Mouse (Mus musculus): ENCODE measurements around the gene 1810043G02Rik.
"Not testable (repeated sequence)": the region's sequence is repeated elsewhere in the genome, so short reads cannot be mapped to it uniquely, and the experiment has no call there.

The 1810043G02Rik gene

GRCm38 (mm10) chr10:77978351-77979350 is at the start of gene 1810043G02Rik:
TSS of gene 1810043G02Rik (plus strand) at chr10:77978524.
- DNase-seq = peak; percentile 100

GRCm38 (mm10) chr10:77939685-77940084 is 38.6 kb upstream of the 1810043G02Rik start:
- no peak for DNase-seq

GRCm38 (mm10) chr10:77950468-77950867 is 27.9 kb upstream of the 1810043G02Rik start:
- not testable (repeated sequence) for DNase-seq

- DNase-seq = no peak
Observed at GRCm38 (mm10) chr10:77962725-77963124, 15.6 kb upstream of the 1810043G02Rik start.

GRCm38 (mm10) chr10:77963971-77964370 is 14.4 kb upstream of the 1810043G02Rik start:
- DNase-seq = no peak

GRCm38 (mm10) chr10:77969274-77969972 is 8.9 kb upstream of the 1810043G02Rik start:
- DNase-seq = peak; percentile 39

GRCm38 (mm10) chr10:77969973-77970325 is 8.4 kb upstream of the 1810043G02Rik start:
- DNase-seq = no peak

GRCm38 (mm10) chr10:77970481-77970880 is 7.8 kb upstream of the 1810043G02Rik start, which contains the start of gene Trpm2:
TSS of gene Trpm2 (minus strand) at chr10:77970563.
- no peak for DNase-seq

- peak; percentile 45 for DNase-seq
Observed at GRCm38 (mm10) chr10:77971191-77971590, 7.1 kb upstream of the 1810043G02Rik start.

- peak; percentile 74 for DNase-seq
Observed at GRCm38 (mm10) chr10:77971709-77972553, 6.4 kb upstream of the 1810043G02Rik start.

GRCm38 (mm10) chr10:77974323-77974722 is 4.0 kb upstream of the 1810043G02Rik start:
- no peak for DNase-seq

GRCm38 (mm10) chr10:77974811-77975210 is 3.5 kb upstream of the 1810043G02Rik start:
- DNase-seq = no peak

- no peak for DNase-seq
Observed at GRCm38 (mm10) chr10:77975653-77976052, 2.7 kb upstream of the 1810043G02Rik start.

GRCm38 (mm10) chr10:77976458-77977150 is 1.7 kb upstream of the 1810043G02Rik start:
- no peak for DNase-seq

GRCm38 (mm10) chr10:77984660-77985059 is 6.3 kb downstream of the 1810043G02Rik start:
- peak; percentile 81 for DNase-seq

GRCm38 (mm10) chr10:77985775-77986174 is 7.5 kb downstream of the 1810043G02Rik start:
- no peak for DNase-seq

- no peak for DNase-seq
Observed at GRCm38 (mm10) chr10:77995639-77996038, 17.3 kb downstream of the 1810043G02Rik start.

GRCm38 (mm10) chr10:78000200-78000599 is 21.9 kb downstream of the 1810043G02Rik start:
- no peak for DNase-seq

GRCm38 (mm10) chr10:78001796-78002195 is 23.5 kb downstream of the 1810043G02Rik start:
- no peak for DNase-seq

- no peak for DNase-seq
Observed at GRCm38 (mm10) chr10:78002316-78002715, 24.0 kb downstream of the 1810043G02Rik start.

- DNase-seq = no peak
Observed at GRCm38 (mm10) chr10:78004479-78005100, 26.3 kb downstream of the 1810043G02Rik start.

Measured in thymus, postnatal 4 days (tissue).